Mouse (Mus musculus) neural tube, embryonic 11.5 days (tissue): ENCODE measurements at regions not wholly inside any gene's neighbourhood (a gene's known extent, or its start where the extent isn't known, plus 50 kb on each side); places are given as distances from the start of the nearest gene placed in this dataset. TPM values are rescaled to one million over a fixed set of nuclear protein-coding genes. Genes with fewer than 3 reads are reported as not detected.

Experiments used
- ATAC-seq: fragments of 200-750 bp; cut with Nextera tagmentation; 2 replicates; pipeline ENCODE4 v1.8.0; 2017; ENCODE audit warnings: moderate number of reproducible peaks, mild to moderate bottlenecking, moderate TSS enrichment, moderate library complexity; ENCODE audit not compliant: insufficient read depth, low FRiP score, low TSS enrichment
- DNase-seq: peaks from one replicate; pipeline ENCODE4 v3.0.0-alpha.2; 2015; ENCODE audit warnings: low spot score
- H3K27ac ChIP-seq: fragments of 300-500 bp; sonication (generic); 2 replicates; pipeline ENCODE4 v1.5.1; 2014; ENCODE audit warnings: low read depth, mild to moderate bottlenecking, low read length
- H3K27me3 ChIP-seq: fragments of 300-500 bp; sonication (generic); 2 replicates; pipeline ENCODE4 v1.6.1; 2014; ENCODE audit warnings: mild to moderate bottlenecking, low read length, mixed read lengths; ENCODE audit not compliant: control insufficient read depth, insufficient read depth
- H3K36me3 ChIP-seq: fragments of 300-500 bp; sonication (generic); 2 replicates; pipeline ENCODE4 v1.6.1; 2014; ENCODE audit warnings: mild to moderate bottlenecking, low read length, moderate library complexity, mixed read lengths; ENCODE audit not compliant: control insufficient read depth, insufficient read depth
- H3K4me1 ChIP-seq: fragments of 300-500 bp; sonication (generic); 2 replicates; pipeline ENCODE4 v1.6.1; 2014; ENCODE audit warnings: low read length, mixed read lengths; ENCODE audit not compliant: control insufficient read depth, insufficient read depth
- H3K4me2 ChIP-seq: fragments of 300-500 bp; sonication (generic); 2 replicates; pipeline ENCODE4 v1.6.1; 2014; ENCODE audit warnings: low read depth, mild to moderate bottlenecking, moderate library complexity
- H3K4me3 ChIP-seq: fragments of 300-500 bp; sonication (generic); 2 replicates; pipeline ENCODE4 v1.5.1; 2014; ENCODE audit warnings: low read depth, low read length
- H3K9ac ChIP-seq: fragments of 300-500 bp; sonication (generic); 2 replicates; pipeline ENCODE4 v1.6.1; 2014; ENCODE audit warnings: mild to moderate bottlenecking, low read length
- H3K9me3 ChIP-seq: fragments of 300-500 bp; sonication (generic); 2 replicates; pipeline ENCODE4 v1.6.1; 2016; ENCODE audit warnings: low read length; ENCODE audit not compliant: control insufficient read depth
- WGBS: fragments of 180-500 bp; shearing (Covaris S2); extraction: QIAGEN DNeasy Blood & Tissue Kit; methylation state at CpG from one replicate; pipeline ENCODE4 v1.1.7; 2014; 5-methylcytosine and 5-hydroxymethylcytosine counted together
- microRNA-seq: library from miRNA; unstranded; fragments of <30 nt; microRNA quantifications from one replicate; pipeline ENCODE4, GENCODE M21; 2016

DNA sequence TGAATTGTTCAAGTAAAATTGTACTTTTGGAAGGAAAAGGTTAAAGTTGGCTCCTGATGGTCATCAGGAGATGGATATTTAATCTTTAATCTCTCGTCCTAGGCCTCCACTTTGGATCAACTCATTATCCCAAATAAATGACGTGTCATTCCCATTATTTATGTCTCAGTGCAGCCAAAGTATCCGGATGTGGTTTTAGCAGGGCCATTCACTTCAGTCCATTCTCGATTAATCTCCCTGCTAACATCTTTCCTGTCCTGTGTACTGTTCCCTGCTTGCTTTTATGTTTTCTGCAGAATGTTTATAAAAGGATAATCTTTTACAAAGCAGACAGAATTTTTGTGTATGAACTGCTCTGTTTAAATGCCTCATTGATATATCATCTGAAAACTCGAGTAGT, 60.4 kb upstream of the Prox1 start:
- no peaks in the 10 kb centered on the region for H3K9me3 ChIP-seq
- H3K9ac ChIP-seq: no peak overlapping the region
- H3K27ac ChIP-seq: no peak overlapping the region
- ATAC-seq (no peak), DNase-seq (no peak)
- H3K4me1 ChIP-seq: no peaks in the 10 kb centered on the region
- 71% methylated on average over 5 of the region's 5 CpGs for WGBS
- no peaks in the 10 kb centered on the region for H3K27me3 ChIP-seq
- H3K4me3 ChIP-seq: no peak overlapping the region
- no peak overlapping the region for H3K4me2 ChIP-seq
- H3K36me3 ChIP-seq: no peaks in the 10 kb centered on the region

DNA sequence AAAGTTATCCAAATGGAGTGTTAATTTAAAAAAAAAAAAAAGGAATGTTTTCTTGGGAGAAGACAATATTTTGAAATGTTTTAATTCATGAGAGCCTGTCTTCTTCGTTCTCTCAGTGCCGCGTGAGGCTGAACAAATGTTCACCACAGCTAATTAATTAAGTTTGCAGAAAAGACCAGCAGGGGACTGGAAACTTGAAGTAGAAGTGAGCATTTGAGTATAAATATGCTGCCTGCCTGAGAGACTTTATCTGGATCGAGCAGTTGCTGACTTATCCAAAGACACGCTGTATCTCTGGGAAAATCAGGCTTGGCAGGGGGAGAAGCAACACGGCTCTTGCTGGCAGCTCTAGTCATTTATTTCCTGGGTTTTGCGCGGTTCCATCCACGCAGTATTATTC, 49.9 kb upstream of the Prox1 start:
- 73% methylated on average over 9 of the region's 9 CpGs for WGBS
- H3K9me3 ChIP-seq: no peaks in the 10 kb centered on the region

More for the DNA sequence above, 49.9 kb upstream of the Prox1 start:
- Histone ChIP-seq H3K9ac (no peak overlapping the region), H3K27ac (no peak overlapping the region), H3K36me3 (no peaks in the 10 kb centered on the region), H3K4me3 (no peak overlapping the region), H3K27me3 (no peaks in the 10 kb centered on the region), H3K4me2 (no peak overlapping the region), H3K4me1 (no peaks in the 10 kb centered on the region)
- DNase-seq (no peak), ATAC-seq (no peak)

Small RNA genes lying in the stretch of these regions (microRNA-seq; reads per million reads assigned to microRNA genes)
- not detected for gene Gm47294
